In genomic region chr7:45555787-45556186, GRCm38 (mm10) we compare ENCODE assay signal across 8 mouse cellular contexts. TPM values are rescaled to one million over a fixed set of nuclear protein-coding genes. Genes with fewer than 3 reads are reported as not detected.
DNase-seq lines count a peak whose midpoint lies in the region; ATAC-seq and TF ChIP-seq lines count a peak whose summit lies in the region.

No protein-coding gene starts in this region.

- H3K4me3 ChIP-seq in G1E (ENCODE audit: low read depth, low read length), result no peak overlapping the region
- no peak overlapping the region for H3K4me3 ChIP-seq in cerebellum, adult 2 months (replicated peaks; ENCODE audit: insufficient read depth, low read depth, low read length)
- no peak overlapping the region for H3K4me3 ChIP-seq in liver, adult 2 months (ENCODE audit: insufficient read depth, low read depth, low read length)

- no peaks in the 10 kb centered on the region for H3K9me3 ChIP-seq in G1E (replicated peaks)

- H3K36me3 ChIP-seq in G1E (replicated peaks), result no peaks in the 10 kb centered on the region
- no peaks in the 10 kb centered on the region for H3K36me3 ChIP-seq in liver, adult 2 months (ENCODE audit: control insufficient read depth, insufficient read depth, low read length)

- H3K27me3 ChIP-seq in G1E (ENCODE audit: insufficient read depth, low read length), result peaks cover 34% of the 10 kb centered on the region
- H3K27me3 ChIP-seq in cerebellum, adult 2 months (ENCODE audit: control insufficient read depth, insufficient read depth, low read length), result no peaks in the 10 kb centered on the region
- no peaks in the 10 kb centered on the region for H3K27me3 ChIP-seq in liver, adult 2 months (ENCODE audit: control insufficient read depth, insufficient read depth, low read length)

- H3K79me2 ChIP-seq in liver, adult 2 months (ENCODE audit: control insufficient read depth, insufficient read depth, low read length), result no peaks in the 10 kb centered on the region

- no peak overlapping the region for H3K27ac ChIP-seq in cerebellum, adult 2 months (ENCODE audit: insufficient read depth, low read length)
- H3K27ac ChIP-seq in liver, adult 2 months (replicated peaks; ENCODE audit: insufficient read depth, low read depth, low read length), result no peak overlapping the region

- DNase-seq in 3T3-L1 (ENCODE audit: low read depth, low spot score), result peak; percentile 78
- peak; percentile 69 for DNase-seq in G1E (ENCODE audit: low spot score)
- DNase-seq in cerebellum, adult 2 months, result peak; percentile 80 to 87
- DNase-seq in gastrocnemius, adult 18-20 months (ENCODE audit: low spot score), result peak; percentile 84
- DNase-seq in kidney, adult 8-10 months, result peak; percentile 78 to 86
- DNase-seq in liver, adult 2 months (ENCODE audit: extremely low read depth, low read depth, low spot score), result peak; percentile 69
- peak; percentile 82 for DNase-seq in ovary, postnatal 36 days (ENCODE audit: low spot score)
- peak; percentile 83 for DNase-seq in thymus, postnatal 25 days

- 24% methylated on average over 8 of the region's 8 CpGs for WGBS in cerebellum, adult 2 months
- WGBS in liver, adult 2 months, result 28% methylated on average over 8 of the region's 8 CpGs

- ATAC-seq in G1E (ENCODE audit: extremely low read depth, insufficient number of reproducible peaks, low FRiP score, poor library complexity, severe bottlenecking), result no peak

- no peak overlapping the region for H3K9ac ChIP-seq in liver, adult 2 months (ENCODE audit: low read depth, low read length)

- H3K4me1 ChIP-seq in G1E (ENCODE audit: insufficient read depth, low read depth, low read length), result peaks cover 30% of the 10 kb centered on the region
- H3K4me1 ChIP-seq in cerebellum, adult 2 months (ENCODE audit: control insufficient read depth, insufficient read depth, low read length), result no peaks in the 10 kb centered on the region
- peaks cover 8% of the 10 kb centered on the region for H3K4me1 ChIP-seq in liver, adult 2 months (ENCODE audit: control insufficient read depth, insufficient read depth, low read length)

- peak; percentile 78 for TF ChIP-seq CTCF in G1E (IDR thresholded peaks at IDR 0.05; ENCODE audit: low read depth, low read length)
- TF ChIP-seq CTCF in cerebellum, adult 2 months (IDR thresholded peaks at IDR 0.05; ENCODE audit: borderline replicate concordance, insufficient read depth, low read depth, low read length), result peak; percentile 94
- peak; percentile 91 for TF ChIP-seq CTCF in liver, adult 2 months (IDR thresholded peaks at IDR 0.05; ENCODE audit: low read depth, low read length)

- no peak for TF ChIP-seq POLR2A in cerebellum, adult 2 months (IDR thresholded peaks at IDR 0.05; ENCODE audit: borderline replicate concordance, insufficient read depth, low read length)
- TF ChIP-seq POLR2A in liver, adult 2 months (IDR thresholded peaks at IDR 0.05; ENCODE audit: extremely low read depth, insufficient read depth, low read length), result no peak

RNA-seq across cellular contexts. Expression of gene Hsd17b14, which starts 1.1 kb away (rescaled TPM):
- total RNA-seq in G1E (2014; fragmentation: Nextera tagmentation) (34.9 and 44.8 TPM in 2 replicates), G1E (2017) (8.2 and 14.5 TPM in 2 replicates)
- polyA plus RNA-seq in G1E (2012), result 5.1 and 6.0 TPM in 2 replicates
- 1.3 and 1.9 TPM in 2 replicates for polyA plus RNA-seq in cerebellum, adult 2 months (2012; rRNA removed)
- 1 to 10 TPM in 1 of 2 experiments, under 1 TPM in 1; 0.91 to 1.9 TPM for total RNA-seq in gastrocnemius, adult 18-20 months (2021)
- not detected in 2 replicates for total RNA-seq in liver, adult 2 months (2014; rRNA removed)
- polyA plus RNA-seq in liver, adult 2 months (2012; rRNA removed), result not detected in 2 replicates

RNA-seq across cellular contexts. Expression of gene Bcat2, which starts 14.2 kb away (rescaled TPM):
- 149 and 178 TPM in 2 replicates for total RNA-seq in G1E (2014; fragmentation: Nextera tagmentation)
- 45.9 and 47.0 TPM in 2 replicates for total RNA-seq in G1E (2017)
- polyA plus RNA-seq in G1E (2012), result 73.1 and 114 TPM in 2 replicates
- 21.1 and 24.2 TPM in 2 replicates for polyA plus RNA-seq in cerebellum, adult 2 months (2012; rRNA removed)
- total RNA-seq in gastrocnemius, adult 18-20 months (2021), result 10 to 100 TPM; 95.0 to 98.1 TPM
- total RNA-seq in liver, adult 2 months (2014; rRNA removed), result 14.7 and 18.1 TPM in 2 replicates
- polyA plus RNA-seq in liver, adult 2 months (2012; rRNA removed), result 41.0 and 54.5 TPM in 2 replicates

RNA-seq across cellular contexts. Expression of gene Plekha4, which starts 29.7 kb away (rescaled TPM):
- 1.5 and 1.7 TPM in 2 replicates for total RNA-seq in G1E (2014; fragmentation: Nextera tagmentation)
- 0.70 and 2.8 TPM in 2 replicates for total RNA-seq in G1E (2017)
- 1.2 and 1.3 TPM in 2 replicates for polyA plus RNA-seq in G1E (2012)
- polyA plus RNA-seq in cerebellum, adult 2 months (2012; rRNA removed), result 1.2 and 1.3 TPM in 2 replicates
- 1 to 10 TPM; 5.2 to 5.3 TPM for total RNA-seq in gastrocnemius, adult 18-20 months (2021)
- 0.55 and 0.60 TPM in 2 replicates for total RNA-seq in liver, adult 2 months (2014; rRNA removed)
- polyA plus RNA-seq in liver, adult 2 months (2012; rRNA removed), result 1.00 and 1.8 TPM in 2 replicates

RNA-seq across cellular contexts. Expression of gene Ppp1r15a, which starts 29.7 kb away (rescaled TPM):
- total RNA-seq in G1E (2014; fragmentation: Nextera tagmentation) (57.6 and 75.0 TPM in 2 replicates), G1E (2017) (67.9 and 80.2 TPM in 2 replicates)
- 56.8 and 62.3 TPM in 2 replicates for polyA plus RNA-seq in G1E (2012)
- 26.7 and 28.5 TPM in 2 replicates for polyA plus RNA-seq in cerebellum, adult 2 months (2012; rRNA removed)
- 10 to 100 TPM; 28.6 to 63.5 TPM for total RNA-seq in gastrocnemius, adult 18-20 months (2021)
- 4.3 and 4.4 TPM in 2 replicates for total RNA-seq in liver, adult 2 months (2014; rRNA removed)
- 10.8 and 14.9 TPM in 2 replicates for polyA plus RNA-seq in liver, adult 2 months (2012; rRNA removed)

RNA-seq across cellular contexts. Expression of gene Nucb1, which starts 45.6 kb away (rescaled TPM):
- total RNA-seq in G1E (2014; fragmentation: Nextera tagmentation), result 91.8 and 127 TPM in 2 replicates
- 378 and 409 TPM in 2 replicates for total RNA-seq in G1E (2017)
- polyA plus RNA-seq in G1E (2012), result 403 and 408 TPM in 2 replicates
- 136 and 150 TPM in 2 replicates for polyA plus RNA-seq in cerebellum, adult 2 months (2012; rRNA removed)
- 10 to 100 TPM; 63.3 to 68.6 TPM for total RNA-seq in gastrocnemius, adult 18-20 months (2021)
- 68.1 and 84.8 TPM in 2 replicates for total RNA-seq in liver, adult 2 months (2014; rRNA removed)
- 307 and 310 TPM in 2 replicates for polyA plus RNA-seq in liver, adult 2 months (2012; rRNA removed)
